Mouse (Mus musculus): ENCODE data around the gene 9330182L06Rik.

Gene 9330182L06Rik

DNA sequence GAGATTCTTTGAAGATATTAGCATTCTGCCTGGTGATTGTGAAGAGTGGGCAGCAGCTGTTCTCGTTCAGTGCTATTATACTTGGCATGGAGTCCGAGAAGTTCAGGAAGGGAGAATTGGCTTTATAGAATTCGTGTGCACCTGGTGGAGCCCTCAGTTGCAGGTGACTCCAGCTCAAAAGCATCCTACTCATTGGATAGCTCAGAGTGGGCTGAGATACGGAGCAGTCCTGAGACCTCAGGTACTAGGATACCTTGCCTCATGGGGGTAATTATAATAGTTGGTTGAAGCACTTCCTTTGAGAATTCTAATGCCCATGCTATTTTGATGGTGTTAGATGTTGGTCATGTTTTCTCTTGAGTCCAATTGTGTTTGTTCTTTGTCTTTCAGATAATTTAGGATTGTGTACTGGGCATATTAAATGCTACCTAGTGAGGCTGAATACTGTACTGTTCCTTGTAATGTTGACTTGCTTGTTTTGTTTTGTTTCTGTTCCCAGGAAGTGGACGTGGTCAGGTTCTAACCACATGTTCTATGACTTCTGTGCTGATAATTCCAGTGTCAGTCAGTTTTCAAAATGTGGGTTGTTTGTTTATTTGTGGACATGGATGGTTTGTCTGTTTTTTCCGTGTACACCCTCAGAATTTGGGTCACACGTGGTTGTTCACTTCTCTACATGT, 96.2 kb downstream of the 9330182L06Rik start:
- in situ Hi-C loops (cut with MboI, MseI): no loop called here

DNA sequence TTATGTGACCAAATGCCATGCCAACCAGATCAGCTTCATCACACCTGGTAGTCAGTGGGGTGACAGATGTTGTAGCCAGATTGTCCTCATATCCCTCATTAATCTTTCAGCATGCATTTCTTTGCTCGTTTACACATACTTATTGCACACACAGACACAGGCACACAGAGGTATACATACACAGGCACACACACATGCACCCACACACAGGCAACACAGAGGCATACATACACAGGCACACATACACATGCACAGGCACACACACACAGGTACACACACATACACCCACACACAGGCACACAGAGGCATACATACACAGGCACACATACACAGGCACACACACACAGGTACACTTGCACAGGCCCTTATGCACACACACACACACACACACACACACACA, 99.0 kb downstream of the 9330182L06Rik start:
- in situ Hi-C loops (cut with MboI, MseI): no loop called here

DNA sequence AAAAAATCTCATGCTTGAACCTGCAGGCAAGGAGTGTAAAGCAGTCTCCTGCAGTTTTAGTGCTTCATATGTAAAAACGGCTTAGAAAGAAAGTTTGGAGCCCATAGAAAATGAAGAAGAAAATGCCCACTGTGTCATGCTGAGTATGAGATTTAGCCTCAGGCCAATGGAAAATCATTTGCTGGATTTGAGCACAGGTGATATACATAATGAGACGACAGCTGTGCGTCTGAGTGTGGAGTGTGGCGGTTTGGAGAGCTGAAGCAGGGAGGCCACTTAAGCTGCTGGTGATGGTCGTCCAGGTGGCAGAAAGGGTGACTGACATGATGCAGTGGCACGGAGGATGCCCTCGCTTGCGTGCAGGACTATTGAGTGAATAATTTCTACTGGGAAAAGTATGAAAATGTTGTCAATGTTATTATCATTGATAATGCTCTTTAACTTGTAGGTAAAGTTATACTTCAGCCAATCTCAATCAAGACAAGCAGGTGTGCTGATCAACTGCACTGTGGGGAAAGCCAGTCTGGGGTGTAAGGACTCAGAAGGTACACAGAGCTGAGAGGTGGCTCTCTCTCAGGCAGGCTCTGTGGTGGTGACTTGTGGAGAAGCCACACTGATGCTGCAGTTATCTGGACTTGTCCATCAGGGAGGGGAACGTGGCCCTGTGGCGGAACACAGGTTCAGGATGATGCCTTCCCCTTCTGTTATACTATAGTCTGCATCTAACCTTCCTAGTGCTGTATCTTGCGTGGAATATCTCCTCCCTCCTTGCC, 102.2 kb downstream of the 9330182L06Rik start:
- in situ Hi-C loops (cut with MboI, MseI): no loop called here

DNA sequence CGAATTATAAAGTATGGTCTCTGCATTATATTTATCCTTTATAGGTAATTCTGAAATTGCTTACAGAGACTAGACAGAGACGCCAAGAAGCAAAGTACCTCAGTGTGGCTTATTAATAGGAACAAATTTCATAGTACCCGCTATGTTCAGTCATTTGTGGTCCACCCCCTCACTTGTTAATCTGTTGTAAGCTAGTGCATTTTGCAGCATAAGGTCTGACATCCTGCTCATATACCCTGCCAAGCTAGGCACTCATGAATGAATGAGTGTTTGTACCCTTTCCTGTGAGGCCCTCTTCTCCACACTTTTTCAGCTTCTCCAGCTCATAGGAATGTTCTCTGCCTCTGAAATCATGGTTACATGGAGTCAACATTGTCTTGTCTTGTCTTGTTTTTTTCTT, 105.2 kb downstream of the 9330182L06Rik start:
- in situ Hi-C loops (cut with MboI, MseI): no loop called here

DNA sequence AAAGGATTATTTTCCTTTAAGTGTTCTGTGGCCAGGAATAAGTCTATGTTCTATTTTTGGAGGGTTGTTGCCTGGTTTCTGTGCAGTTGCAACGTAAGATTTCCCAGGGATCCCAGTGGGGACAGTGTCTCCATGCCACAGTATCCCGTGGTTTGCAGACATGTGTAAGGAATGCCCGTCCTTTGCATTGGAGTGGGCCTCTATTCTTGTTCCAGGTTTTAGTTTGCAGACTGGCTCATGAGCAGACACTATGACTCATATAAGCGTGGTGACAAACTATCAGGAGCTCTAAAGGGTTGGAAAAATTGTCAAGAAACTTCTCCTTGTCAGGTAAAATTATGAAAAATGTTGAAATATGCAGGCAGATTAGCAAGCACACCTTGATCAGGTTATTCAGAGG, 107.4 kb downstream of the 9330182L06Rik start:
- in situ Hi-C loops (cut with MboI, MseI): no loop called here

DNA sequence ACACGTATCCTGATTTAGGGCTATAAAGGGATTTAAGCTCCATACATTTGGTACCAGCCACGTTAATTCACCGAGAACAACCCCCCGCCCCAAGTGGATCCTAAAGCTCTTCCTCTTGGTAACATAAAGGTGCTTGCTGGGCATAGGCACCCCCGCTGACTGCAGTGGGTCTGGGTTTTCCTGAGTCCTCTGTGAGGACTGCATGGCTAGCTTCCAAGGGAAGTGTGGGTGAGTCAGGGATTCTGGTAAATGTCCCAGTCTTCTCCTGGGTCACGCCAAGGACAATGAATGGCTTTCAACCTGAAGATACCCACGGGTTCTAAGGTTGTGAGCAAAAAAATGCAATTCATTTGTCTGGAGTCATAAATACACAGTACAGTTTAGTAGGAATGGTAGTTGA, 124.0 kb downstream of the 9330182L06Rik start:
- in situ Hi-C loops (cut with MboI, MseI): no loop called here

DNA sequence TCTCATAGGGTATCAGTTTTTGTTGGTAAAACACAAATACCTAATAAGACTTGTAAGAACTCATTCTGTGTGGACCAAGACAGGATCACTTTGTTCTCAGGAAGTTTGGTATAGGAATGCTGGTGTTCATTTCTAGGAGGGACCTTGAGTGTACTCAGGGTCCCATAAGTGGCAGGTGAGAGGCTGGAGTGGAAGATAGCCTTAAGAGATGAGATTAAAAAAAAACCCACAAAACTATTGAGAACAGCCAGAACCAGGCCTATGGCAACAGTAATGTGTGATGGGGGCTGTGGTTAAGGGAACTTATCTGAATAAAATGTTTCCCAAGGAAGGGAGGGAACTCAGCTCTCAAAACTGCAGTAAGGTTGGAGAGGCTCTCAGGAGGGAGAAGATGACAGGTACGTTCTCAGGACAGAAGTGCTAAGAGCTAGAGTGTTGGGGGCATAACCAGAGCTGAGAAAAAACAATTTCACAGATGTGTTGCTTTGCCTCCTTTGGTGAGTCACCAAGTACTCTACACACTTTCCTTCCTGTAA, 126.0 kb downstream of the 9330182L06Rik start:
- in situ Hi-C loops (cut with MboI, MseI): no loop called here

DNA sequence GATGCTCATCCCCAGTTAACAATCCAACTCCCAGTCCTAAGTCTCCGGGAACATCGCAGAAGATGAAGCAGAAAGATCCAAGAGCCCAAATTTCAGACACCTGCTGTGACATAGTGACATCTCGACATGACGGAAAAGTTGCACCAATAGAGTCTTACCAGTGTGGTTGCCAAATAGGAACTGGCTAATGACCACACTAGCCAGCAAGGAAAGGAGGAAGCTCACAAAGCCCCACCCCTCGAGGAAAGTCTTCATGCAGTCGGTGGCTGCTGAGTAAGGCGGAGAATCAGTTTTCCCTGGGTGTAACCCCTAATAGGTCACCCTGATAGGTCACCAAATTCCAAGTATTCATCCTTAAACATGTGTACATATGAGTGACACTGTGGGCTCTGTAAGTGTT, 151.2 kb downstream of the 9330182L06Rik start:
- in situ Hi-C loops (cut with MboI, MseI): no loop called here

DNA sequence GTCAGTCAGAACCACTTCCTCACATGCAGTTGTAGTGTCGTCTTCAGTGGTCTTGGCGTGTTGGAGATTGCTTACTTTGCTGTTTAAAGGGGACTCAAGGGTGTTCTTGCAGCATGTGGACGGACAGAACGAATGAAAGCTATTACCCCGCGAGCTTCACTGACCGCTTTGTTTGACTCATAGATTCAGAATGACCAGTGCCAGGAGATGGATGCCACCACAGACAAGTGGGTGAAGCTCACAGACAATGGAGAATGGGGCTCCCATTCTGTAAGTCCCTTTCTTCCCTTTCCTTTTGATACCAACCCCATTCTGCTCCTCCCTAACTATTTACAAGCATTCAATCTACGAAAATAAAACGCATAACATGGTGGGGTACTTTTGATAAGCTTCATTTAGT, 151.9 kb downstream of the 9330182L06Rik start:
- in situ Hi-C loops (cut with MboI, MseI): no loop called here

DNA sequence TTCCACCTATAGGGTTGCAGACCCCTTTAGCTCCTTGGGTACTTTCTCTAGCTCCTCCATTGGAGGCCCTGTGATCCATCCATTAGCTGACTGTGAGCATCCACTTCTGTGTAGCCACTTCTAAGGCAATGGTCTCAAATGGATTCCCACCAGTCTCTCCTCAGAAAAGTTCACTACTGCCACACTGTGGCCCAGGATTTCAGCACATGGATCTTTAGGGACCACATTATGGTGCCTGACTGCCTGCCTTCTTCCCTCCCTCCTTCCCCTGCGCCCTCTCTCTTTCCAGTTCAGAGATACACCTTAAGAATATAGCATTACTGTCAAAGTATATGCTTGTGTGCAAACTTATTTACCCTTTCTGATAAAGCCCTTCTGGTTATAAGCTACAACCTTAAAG, 154.0 kb downstream of the 9330182L06Rik start:
- in situ Hi-C loops (cut with MboI, MseI): loop anchor here (5.0 kb wide), 1 partner anchor 248 kb away; no protein-coding TSS in a partner anchor

DNA sequence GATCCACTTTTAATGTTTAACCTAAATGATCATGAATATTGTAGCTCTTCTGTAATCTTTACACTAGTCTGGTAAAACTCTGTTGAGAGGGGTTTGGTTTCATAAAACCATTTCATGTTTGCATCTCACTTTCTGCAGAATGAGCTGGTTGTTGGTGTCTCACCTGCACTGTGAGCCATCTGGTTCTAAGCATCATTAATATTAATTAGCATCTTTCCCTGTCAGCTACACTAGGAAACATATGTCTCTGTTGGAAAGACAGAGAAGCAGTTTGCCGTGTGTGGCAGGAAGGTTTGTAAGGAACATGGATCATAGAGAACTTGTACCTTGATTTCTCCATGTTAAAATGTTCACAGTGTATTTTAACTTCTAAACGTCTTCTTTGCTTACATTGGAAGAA, 158.5 kb downstream of the 9330182L06Rik start:
- in situ Hi-C loops (cut with MboI, MseI): loop anchor here (5.0 kb wide), 1 partner anchor 252 kb away; no protein-coding TSS in a partner anchor

DNA sequence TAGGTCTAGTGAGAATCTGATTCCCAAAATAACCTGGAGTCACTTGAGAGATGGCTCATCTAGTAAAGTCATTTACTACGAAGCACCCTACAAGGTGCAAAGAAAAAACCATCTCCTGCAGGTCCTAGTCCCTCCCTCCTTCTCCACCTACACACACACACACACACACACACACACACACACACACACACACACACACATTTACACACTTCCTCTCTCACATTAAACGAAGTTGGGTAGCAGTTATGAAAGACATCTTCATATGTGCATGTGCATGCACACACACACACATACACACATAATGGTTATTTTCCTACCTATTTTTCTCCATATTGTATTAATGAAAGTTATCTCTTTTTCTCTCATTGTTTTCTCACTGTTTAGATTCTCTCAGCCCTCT, 161.2 kb downstream of the 9330182L06Rik start:
- in situ Hi-C loops (cut with MboI, MseI): loop anchor here (25.0 kb wide), 1 partner anchor 490 kb away; no protein-coding TSS in a partner anchor

DNA sequence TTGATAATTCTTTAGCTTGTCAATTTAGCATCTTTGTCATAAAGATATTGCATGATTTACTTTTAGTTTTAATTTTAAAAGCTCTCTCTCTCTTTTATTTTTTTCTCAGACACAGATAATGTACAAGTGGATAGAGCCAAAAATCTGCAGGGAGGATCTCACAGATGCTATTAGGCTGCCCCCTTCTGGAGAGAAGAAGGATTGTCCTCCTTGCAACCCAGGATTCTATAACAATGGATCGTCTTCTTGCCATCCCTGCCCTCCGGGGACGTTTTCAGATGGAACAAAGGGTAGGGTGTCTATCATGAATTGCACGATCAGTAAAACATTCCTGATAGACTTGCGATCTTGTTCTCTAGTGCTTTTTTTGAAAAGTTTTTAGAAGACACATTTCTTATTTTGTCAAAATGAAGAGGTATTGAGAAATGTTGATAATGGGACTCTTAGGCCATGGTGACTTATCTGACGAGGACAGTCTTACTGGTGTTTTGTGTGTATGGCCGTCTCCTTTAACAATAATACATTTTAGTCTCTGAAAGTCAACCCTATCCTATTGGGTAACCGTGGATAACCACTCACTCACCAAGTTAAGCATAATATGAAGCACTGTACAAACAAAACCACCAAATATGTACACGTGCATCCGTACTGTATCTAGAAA, 161.8 kb downstream of the 9330182L06Rik start:
- in situ Hi-C loops (cut with MboI, MseI): loop anchor here (25.0 kb wide), 1 partner anchor 490 kb away; no protein-coding TSS in a partner anchor

DNA sequence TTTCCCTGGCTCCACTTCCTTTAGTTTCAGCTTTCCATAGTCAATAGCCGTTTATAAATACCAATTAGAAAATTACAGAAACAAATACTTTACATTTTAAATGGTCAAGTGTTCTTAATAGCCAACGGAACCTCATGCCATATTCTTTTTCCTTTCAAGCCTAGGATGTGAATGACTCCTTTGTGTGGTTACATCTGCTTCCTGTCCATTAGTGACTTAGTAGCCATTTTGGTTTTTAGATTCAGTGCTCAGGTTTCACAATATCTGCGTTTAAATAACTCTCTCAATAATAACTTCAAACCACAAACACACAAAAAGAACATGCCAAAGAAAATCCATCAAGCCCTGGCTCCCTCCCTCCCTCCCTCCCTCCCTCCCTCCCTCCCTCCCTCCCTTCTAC, 162.8 kb downstream of the 9330182L06Rik start:
- in situ Hi-C loops (cut with MboI, MseI): loop anchor here (25.0 kb wide), 1 partner anchor 491 kb away; no protein-coding TSS in a partner anchor

DNA sequence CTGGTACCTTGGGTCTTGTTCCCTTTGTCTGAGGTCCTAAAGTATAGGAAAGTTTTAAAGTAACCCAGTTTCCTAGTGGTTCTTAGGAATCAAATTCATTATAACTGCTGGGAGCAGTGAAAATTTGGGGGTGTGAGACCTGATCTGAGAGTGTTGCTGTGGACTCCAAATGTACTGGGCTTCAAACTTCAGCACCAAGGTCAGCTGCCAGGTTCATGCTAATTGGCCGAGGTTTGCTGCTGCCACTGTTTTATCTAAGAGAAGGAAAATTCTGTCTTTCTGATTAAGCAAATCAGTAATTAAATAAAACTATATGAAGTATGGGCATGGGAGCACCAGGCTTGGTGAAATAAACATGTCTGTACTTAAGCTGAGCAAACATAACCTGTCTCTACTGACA, 180.2 kb downstream of the 9330182L06Rik start:
- in situ Hi-C loops (cut with MboI, MseI): loop anchor here (25.0 kb wide), 1 partner anchor 509 kb away; no protein-coding TSS in a partner anchor

DNA sequence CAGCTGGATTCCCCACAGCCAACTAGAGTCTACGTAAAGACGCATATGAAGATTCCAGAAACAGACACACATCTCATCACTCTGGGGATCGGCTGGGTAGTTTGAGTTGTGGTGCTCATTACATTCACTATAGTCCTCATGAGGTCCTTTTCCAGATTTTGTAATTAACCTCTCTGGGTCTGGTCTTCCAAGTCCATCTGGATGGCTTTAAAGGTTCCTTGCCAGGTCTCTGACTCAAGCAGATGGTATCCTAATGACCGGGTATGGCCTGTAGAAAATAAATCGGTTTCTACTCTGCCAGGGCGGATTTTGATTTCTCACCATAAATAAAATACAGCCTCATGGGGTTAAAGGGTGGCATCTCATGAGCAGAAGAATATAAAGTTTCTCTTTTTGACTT, 183.0 kb downstream of the 9330182L06Rik start:
- in situ Hi-C loops (cut with MboI, MseI): loop anchor here (25.0 kb wide), 1 partner anchor 512 kb away; no protein-coding TSS in a partner anchor

DNA sequence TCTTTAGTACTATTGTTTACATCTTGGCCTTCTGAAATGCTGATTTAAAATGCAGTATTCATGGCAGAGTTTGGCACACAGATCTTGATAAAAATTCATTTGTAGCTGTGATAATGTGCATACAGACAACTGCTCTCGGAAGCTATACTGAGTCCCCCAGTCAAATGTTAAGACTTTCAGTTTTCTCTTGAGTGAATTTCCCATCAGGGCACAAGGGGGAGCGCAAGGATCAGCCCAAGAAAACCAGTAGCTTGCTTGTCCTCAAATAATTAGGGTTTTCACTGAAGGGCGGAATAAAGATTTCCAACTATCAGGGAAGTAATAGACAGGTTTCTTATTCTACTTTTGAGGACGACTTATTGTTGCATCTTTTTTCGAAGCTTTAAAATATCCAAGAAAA, 183.7 kb downstream of the 9330182L06Rik start:
- in situ Hi-C loops (cut with MboI, MseI): loop anchor here (25.0 kb wide), 1 partner anchor 512 kb away; no protein-coding TSS in a partner anchor

DNA sequence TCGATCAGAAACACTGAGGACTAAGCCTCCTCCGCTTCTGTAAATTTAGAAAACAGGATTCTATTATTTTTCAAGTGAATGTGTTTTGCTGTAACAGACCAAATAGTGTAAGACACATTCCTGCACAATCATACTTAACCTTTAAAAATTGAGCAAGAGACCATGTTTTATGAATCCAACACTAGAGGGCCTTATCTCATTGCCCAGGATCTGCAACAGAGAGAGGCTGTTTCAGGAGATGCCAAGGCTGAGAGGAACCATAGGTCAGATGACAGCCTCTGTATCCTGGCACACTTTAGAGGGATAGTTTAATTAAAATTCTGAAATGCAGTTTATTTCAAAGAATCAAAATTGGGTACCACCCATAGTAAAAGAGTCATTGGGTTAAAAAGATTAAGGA, 187.4 kb downstream of the 9330182L06Rik start:
- in situ Hi-C loops (cut with MboI, MseI): no loop called here

DNA sequence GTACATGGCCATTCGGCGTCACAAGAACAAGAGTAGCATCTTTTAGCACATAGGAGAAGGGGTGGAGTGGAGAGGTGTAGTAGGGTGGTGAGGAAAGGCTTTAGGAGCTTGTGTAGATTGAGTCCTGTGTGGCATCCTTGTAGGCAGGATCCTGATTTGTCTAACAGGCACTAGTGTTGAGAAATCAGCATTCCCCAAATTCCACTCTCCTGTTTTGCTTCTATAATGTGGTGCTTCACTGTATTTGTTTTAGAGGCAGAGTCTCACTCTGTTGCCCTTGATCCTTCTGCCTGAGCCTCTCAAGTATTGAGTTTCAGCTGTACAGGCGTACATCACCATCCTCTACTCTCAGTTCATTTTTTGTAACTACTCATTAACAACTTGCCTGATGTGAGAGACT, 211.7 kb downstream of the 9330182L06Rik start:
- in situ Hi-C loops (cut with MboI, MseI): no loop called here

DNA sequence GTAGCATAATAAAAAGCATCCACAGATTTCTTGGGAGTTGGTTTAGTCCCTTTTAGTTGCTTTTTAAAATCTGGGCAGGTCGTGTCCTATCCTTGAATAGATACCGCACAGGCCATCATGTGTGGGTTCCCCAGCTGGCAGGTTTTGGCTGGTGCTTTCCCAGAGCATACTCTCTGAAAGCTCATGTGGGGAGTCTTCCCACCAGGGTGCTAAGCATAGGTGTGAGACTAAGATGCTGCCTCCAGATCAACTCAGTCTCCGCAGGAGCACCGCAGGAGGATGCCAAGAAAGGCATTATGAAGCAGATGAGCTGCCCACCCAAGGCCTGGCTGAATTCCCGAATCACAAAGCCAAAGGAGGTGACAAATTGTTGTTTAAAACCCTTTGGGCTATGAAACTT, 229.5 kb downstream of the 9330182L06Rik start:
- in situ Hi-C loops (cut with MboI, MseI): no loop called here

DNA sequence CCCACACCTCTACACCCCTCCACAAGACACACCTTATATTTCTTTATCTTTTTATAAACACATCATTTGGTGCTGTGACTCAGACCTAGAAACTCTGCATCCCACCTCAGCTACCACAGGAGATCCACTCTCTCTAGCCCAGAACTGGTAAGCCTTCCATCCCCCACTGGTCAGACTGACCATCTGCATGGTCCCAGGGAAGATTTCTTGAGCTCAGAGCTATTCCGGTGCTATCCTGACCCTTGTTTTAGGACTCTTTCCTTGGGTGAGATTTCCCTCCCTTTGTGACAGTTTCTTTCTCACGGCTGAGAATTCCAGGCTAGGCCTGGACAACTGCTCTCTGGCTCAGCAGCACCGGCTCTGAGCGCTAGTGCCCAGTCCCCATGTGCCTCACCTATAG, 231.3 kb downstream of the 9330182L06Rik start:
- in situ Hi-C loops (cut with MboI, MseI): no loop called here

DNA sequence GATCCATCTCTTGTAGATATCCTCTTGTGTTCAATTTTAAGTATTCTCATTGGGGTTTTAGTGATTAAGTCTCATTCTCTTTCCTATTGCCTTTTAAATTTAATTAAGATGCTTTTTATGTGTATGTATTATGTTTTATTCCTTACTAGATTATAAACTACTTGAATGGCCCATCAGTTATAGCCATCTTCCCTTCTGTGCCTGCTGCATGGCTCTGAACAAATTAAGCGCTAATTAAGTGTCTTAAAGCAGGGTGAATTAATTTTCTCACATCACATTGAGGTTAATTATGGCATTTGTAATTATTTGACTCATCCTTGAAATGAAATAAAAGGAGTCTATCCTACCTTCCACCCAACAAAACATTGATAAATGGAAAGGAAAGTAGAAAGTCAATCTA, 245.1 kb downstream of the 9330182L06Rik start:
- in situ Hi-C loops (cut with MboI, MseI): no loop called here

Measured in regulatory T cell (primary cell).